Mouse (Mus musculus): ENCODE data around the gene Nckap5. TPM values are rescaled to one million over a fixed set of nuclear protein-coding genes. Genes with fewer than 3 reads are reported as not detected.
"Not testable (repeated sequence)": the region's sequence is repeated elsewhere in the genome, so short reads cannot be mapped to it uniquely, and the experiment has no call there.

Gene Nckap5
- total and polyA plus RNA-seq, 3 experiments, result not detected

DNA sequence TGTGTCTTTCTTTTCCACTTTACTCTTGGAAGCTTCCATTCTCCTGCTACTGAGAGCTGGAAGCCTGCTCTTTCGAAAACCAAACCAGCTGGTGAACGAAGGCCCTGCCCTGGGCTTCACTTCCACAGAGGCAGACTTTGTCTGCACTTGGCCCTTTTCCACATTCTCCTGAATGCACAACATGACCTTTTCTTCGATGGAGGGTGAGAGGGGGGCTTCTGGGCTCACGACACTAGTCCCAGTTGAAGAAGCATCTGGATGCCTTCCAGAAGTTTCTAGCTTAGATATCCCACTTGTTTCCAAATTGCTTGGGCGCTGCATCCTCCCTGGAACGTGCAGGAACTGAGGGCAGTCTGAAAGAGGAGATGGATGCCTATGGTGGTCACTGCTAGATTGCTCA is 806.1 kb downstream of the Nckap5 start:
- TF ChIP-seq MYB (IDR thresholded peaks at IDR 0.05; ENCODE audit: low read depth, low read length) (no peak), ZNF384 (IDR thresholded peaks at IDR 0.05; ENCODE audit: low read depth, low read length) (no peak), MXI1 (IDR thresholded peaks at IDR 0.05; ENCODE audit: low read depth, low read length) (no peak), SIN3A (IDR thresholded peaks at IDR 0.05; ENCODE audit: low read length) (no peak), MEF2A (IDR thresholded peaks at IDR 0.05; ENCODE audit: extremely low read depth, insufficient replicate concordance, low read depth, low read length, poor library complexity, severe bottlenecking) (no peak), MYC (IDR thresholded peaks at IDR 0.05; ENCODE audit: low read depth, low read length) (no peak), USF1 (IDR thresholded peaks at IDR 0.05; ENCODE audit: low read depth, low read length) (no peak), ELF1 (IDR thresholded peaks at IDR 0.05; ENCODE audit: low read depth, low read length) (no peak), RAD21 (IDR thresholded peaks at IDR 0.05; ENCODE audit: low read depth, low read length) (no peak), MAZ (IDR thresholded peaks at IDR 0.05; ENCODE audit: low read depth, low read length) (no peak), EP300 (IDR thresholded peaks at IDR 0.05; ENCODE audit: low read depth in 1 of 2, low read length in 2 of 2) (no peak), MAX (IDR thresholded peaks at IDR 0.05; ENCODE audit: low read length) (no peak), ETS1 (IDR thresholded peaks at IDR 0.05; ENCODE audit: low read depth, low read length) (no peak), BHLHE40 (IDR thresholded peaks at IDR 0.05; ENCODE audit: borderline replicate concordance, low read depth, low read length) (no peak), TBP (IDR thresholded peaks at IDR 0.05; ENCODE audit: low read depth, low read length) (no peak)
- no peak for DNase-seq (ENCODE audit: low read depth, low spot score)
- H3K36me3 ChIP-seq (ENCODE audit: control insufficient read depth in 1 of 2, insufficient read depth in 2 of 2, low read length in 2 of 2), result no peaks in the 10 kb centered on the region
- H3K9ac ChIP-seq (ENCODE audit: control insufficient read depth, low read depth, low read length, poor library complexity, severe bottlenecking), result no peak overlapping the region
- H3K4me1 ChIP-seq (ENCODE audit: control insufficient read depth in 1 of 2, insufficient read depth in 2 of 2, low read length in 2 of 2), result no peaks in the 10 kb centered on the region
- H3K9me3 ChIP-seq (replicated peaks; ENCODE audit: insufficient read depth, low read length), result no peaks in the 10 kb centered on the region
- H3K27me3 ChIP-seq (ENCODE audit: control insufficient read depth in 1 of 2, insufficient read depth in 2 of 2, low read length in 2 of 2), result no peaks in the 10 kb centered on the region; a peak in 1 of 4 replicates
- H3K79me2 ChIP-seq (ENCODE audit: control insufficient read depth, insufficient read depth, low read length, poor library complexity), result no peaks in the 10 kb centered on the region
- H3K4me3 ChIP-seq (ENCODE audit: control insufficient read depth in 1 of 2, insufficient read depth in 1 of 2, low read depth in 2 of 2, low read length in 2 of 2), result no peak overlapping the region
- no peak overlapping the region for H3K27ac ChIP-seq (ENCODE audit: control insufficient read depth, low read depth, low read length)

DNA sequence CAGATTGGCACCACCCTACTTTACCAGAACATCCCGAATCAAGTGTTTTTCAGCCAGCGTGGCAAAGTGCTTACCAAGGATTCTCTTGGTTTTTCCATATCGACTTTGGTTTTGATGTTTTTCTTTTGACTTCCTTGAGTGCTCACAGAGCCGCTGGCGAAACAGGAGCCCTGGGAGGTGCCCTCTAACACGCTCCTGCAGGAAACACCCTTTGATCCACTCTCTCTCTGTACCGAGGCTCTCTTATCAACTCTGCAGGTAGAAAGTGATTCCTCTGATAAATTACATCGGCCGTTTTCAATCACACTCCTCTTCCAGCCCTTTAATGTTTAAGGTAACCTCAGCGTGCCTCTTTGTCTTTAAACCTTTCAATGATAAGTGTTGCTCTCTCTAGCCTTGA is 807.6 kb downstream of the Nckap5 start:
- Histone ChIP-seq H3K79me2 (ENCODE audit: control insufficient read depth, insufficient read depth, low read length, poor library complexity) (no peaks in the 10 kb centered on the region), H3K9me3 (replicated peaks; ENCODE audit: insufficient read depth, low read length) (no peaks in the 10 kb centered on the region), H3K4me3 (ENCODE audit: control insufficient read depth in 1 of 2, insufficient read depth in 1 of 2, low read depth in 2 of 2, low read length in 2 of 2) (no peak overlapping the region), H3K36me3 (ENCODE audit: control insufficient read depth in 1 of 2, insufficient read depth in 2 of 2, low read length in 2 of 2) (no peaks in the 10 kb centered on the region), H3K4me1 (ENCODE audit: control insufficient read depth in 1 of 2, insufficient read depth in 2 of 2, low read length in 2 of 2) (no peaks in the 10 kb centered on the region), H3K27ac (ENCODE audit: control insufficient read depth, low read depth, low read length) (no peak overlapping the region), H3K9ac (ENCODE audit: control insufficient read depth, low read depth, low read length, poor library complexity, severe bottlenecking) (no peak overlapping the region), H3K27me3 (ENCODE audit: control insufficient read depth in 1 of 2, insufficient read depth in 2 of 2, low read length in 2 of 2) (no peaks in the 10 kb centered on the region; a peak in 1 of 4 replicates)
- DNase-seq (ENCODE audit: low read depth, low spot score), result no peak
- no peak for TF ChIP-seq NELFE (IDR thresholded peaks at IDR 0.05; ENCODE audit: low read depth, low read length)
- no peak for TF ChIP-seq POLR2AphosphoS5 (IDR thresholded peaks at IDR 0.05; ENCODE audit: borderline replicate concordance, low read depth, low read length)
- TF ChIP-seq ZNF384 (IDR thresholded peaks at IDR 0.05; ENCODE audit: low read depth, low read length), result no peak
- TF ChIP-seq GABPA (IDR thresholded peaks at IDR 0.05; ENCODE audit: low read depth, low read length), result no peak
- TF ChIP-seq NRF1 (IDR thresholded peaks at IDR 0.05; ENCODE audit: insufficient read depth, low read depth, low read length, poor library complexity, severe bottlenecking), result no peak
- TF ChIP-seq CHD1 (IDR thresholded peaks at IDR 0.05; ENCODE audit: low read depth, low read length), result no peak
- no peak for TF ChIP-seq BHLHE40 (IDR thresholded peaks at IDR 0.05; ENCODE audit: borderline replicate concordance, low read depth, low read length)
- TF ChIP-seq TCF12 (IDR thresholded peaks at IDR 0.05; ENCODE audit: low read depth, low read length), result no peak
- no peak for TF ChIP-seq GATA1 (IDR thresholded peaks at IDR 0.05; ENCODE audit: low read depth, low read length)
- TF ChIP-seq RAD21 (IDR thresholded peaks at IDR 0.05; ENCODE audit: low read depth, low read length), result no peak
- no peak for TF ChIP-seq E2F4 (IDR thresholded peaks at IDR 0.05; ENCODE audit: borderline replicate concordance, low read depth, low read length)
- no peak for TF ChIP-seq SMC3 (IDR thresholded peaks at IDR 0.05; ENCODE audit: low read depth, low read length)
- TF ChIP-seq HCFC1 (IDR thresholded peaks at IDR 0.05; ENCODE audit: low read depth, low read length), result no peak
- TF ChIP-seq SIN3A (IDR thresholded peaks at IDR 0.05; ENCODE audit: low read length), result no peak
- no peak for TF ChIP-seq POLR2AphosphoS2 (IDR thresholded peaks at IDR 0.05; ENCODE audit: low read length)
- TF ChIP-seq CTCF (IDR thresholded peaks at IDR 0.05 in 2 of 3, conservative IDR thresholded peaks at IDR 0.05 in 1 of 3; ENCODE audit: control insufficient read depth in 1 of 3, insufficient read depth in 1 of 3, low read depth in 2 of 3, low read length in 3 of 3, poor library complexity in 1 of 3, severe bottlenecking in 1 of 3), result no peak
- no peak for TF ChIP-seq MYC (IDR thresholded peaks at IDR 0.05; ENCODE audit: low read depth, low read length)
- no peak for TF ChIP-seq MAX (IDR thresholded peaks at IDR 0.05; ENCODE audit: low read length)

- not testable (repeated sequence) for H3K36me3 ChIP-seq (ENCODE audit: control insufficient read depth in 1 of 2, insufficient read depth in 2 of 2, low read length in 2 of 2); H3K27ac ChIP-seq (ENCODE audit: control insufficient read depth, low read depth, low read length); DNase-seq (ENCODE audit: low read depth, low spot score); H3K27me3 ChIP-seq (ENCODE audit: control insufficient read depth in 1 of 2, insufficient read depth in 2 of 2, low read length in 2 of 2); H3K9me3 ChIP-seq (replicated peaks; ENCODE audit: insufficient read depth, low read length); H3K9ac ChIP-seq (ENCODE audit: control insufficient read depth, low read depth, low read length, poor library complexity, severe bottlenecking); H3K79me2 ChIP-seq (ENCODE audit: control insufficient read depth, insufficient read depth, low read length, poor library complexity); H3K4me3 ChIP-seq (ENCODE audit: control insufficient read depth in 1 of 2, insufficient read depth in 1 of 2, low read depth in 2 of 2, low read length in 2 of 2); H3K4me1 ChIP-seq (ENCODE audit: control insufficient read depth in 1 of 2, insufficient read depth in 2 of 2, low read length in 2 of 2)
Observed at GRCm38 (mm10) chr1:126018654-126019053, 811.9 kb downstream of the Nckap5 start.

Data from MEL (cell line).